Mouse (Mus musculus): ENCODE data around the gene Acadm.

Acadm gene

DNA sequence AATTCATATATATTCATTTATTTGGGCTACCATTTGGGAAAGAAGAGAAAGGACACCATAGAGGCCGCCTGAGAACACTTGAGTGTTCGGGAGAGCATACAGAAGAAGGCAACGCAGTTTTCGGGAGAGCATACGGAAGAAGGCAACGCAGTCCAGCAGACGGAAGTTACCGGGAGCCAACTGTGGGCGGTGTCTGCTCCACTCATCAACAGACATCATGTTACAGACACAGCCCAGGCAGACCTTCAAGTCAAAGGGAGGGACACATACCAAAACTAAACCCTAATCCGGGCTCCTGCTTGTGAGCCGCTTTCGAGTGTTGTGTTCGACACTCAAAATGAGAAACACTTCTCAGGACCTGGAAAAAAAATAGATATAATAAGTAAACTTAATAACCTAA, 2.8 kb downstream of the Acadm start:
- DNase-seq (ENCODE audit: low spot score in 2 of 2), result no peak

- no peak for DNase-seq (ENCODE audit: low spot score in 2 of 2)
Observed at GRCm38 (mm10) chr3:153940486-153940885, 3.9 kb downstream of the Acadm start.

- DNase-seq (ENCODE audit: low spot score in 2 of 2), result no peak
Observed at GRCm38 (mm10) chr3:153940021-153940420, 4.4 kb downstream of the Acadm start.

- DNase-seq (ENCODE audit: low spot score in 2 of 2), result no peak
Observed at GRCm38 (mm10) chr3:153937116-153937810, 7.2 kb downstream of the Acadm start.

DNA sequence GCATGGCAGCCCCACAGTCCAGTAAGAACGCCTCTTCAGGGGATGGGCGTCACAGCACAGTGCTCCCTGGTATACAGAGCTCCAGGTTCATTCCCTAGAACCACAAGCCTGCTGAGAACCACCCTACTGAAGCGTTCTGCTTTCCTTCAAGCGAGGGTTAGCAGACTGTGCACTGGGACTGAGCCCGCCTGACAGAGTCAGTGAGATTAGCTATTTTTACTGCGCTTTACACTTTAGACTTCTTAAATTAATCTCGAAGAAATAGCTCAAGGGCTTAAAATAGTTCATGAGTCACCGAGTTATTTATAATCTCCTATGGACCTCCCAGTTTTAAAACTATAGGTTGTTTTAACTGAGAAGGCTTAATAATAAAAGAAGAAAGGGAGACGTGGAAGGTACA, 8.6 kb downstream of the Acadm start:
- DNase-seq (ENCODE audit: low spot score in 2 of 2), result no peak

DNA sequence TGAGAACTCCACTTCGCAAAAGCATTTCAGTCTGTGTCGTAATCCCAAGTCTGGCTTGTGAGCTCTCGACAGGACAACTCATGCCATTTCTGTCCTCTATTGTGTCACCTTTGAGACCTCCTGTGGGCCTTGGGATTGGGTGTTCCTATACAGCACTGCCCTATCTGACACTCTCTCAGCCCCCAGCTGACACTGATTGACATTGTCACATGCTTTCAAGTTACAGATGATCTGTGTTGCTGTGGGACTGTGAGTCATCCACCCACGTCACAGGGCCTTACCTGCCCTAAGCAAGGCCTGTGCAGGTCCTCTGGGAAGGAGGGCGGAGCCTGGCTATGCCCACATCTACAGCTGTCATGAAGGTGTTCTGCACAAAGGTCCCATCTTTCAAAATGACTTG, 12.0 kb downstream of the Acadm start:
- DNase-seq (ENCODE audit: low spot score in 2 of 2), result no peak

DNA sequence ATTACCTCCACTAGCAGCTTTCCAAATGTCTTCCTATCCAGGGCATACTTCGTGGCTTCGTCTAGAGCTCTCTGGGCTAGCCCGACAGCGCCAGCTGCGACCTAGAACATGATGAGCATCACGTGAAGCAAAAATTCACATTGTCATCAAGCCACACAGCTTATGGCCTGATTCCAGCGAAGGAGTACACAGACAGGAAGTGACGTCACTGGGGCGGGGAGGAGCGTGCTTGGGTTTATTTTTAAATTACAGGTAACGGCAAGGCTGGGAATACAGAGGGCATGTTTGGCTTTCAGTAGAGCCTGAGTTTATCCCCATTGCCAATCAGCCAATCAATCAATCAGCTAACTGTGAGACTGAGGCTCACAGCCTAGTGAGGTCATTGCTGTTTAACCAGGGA, 14.9 kb downstream of the Acadm start:
- no peak for DNase-seq (ENCODE audit: low spot score in 2 of 2)

GRCm38 (mm10) chr3:153926333-153926732, 18.1 kb downstream of the Acadm start:
- DNase-seq (ENCODE audit: low spot score in 2 of 2), result no peak

DNA sequence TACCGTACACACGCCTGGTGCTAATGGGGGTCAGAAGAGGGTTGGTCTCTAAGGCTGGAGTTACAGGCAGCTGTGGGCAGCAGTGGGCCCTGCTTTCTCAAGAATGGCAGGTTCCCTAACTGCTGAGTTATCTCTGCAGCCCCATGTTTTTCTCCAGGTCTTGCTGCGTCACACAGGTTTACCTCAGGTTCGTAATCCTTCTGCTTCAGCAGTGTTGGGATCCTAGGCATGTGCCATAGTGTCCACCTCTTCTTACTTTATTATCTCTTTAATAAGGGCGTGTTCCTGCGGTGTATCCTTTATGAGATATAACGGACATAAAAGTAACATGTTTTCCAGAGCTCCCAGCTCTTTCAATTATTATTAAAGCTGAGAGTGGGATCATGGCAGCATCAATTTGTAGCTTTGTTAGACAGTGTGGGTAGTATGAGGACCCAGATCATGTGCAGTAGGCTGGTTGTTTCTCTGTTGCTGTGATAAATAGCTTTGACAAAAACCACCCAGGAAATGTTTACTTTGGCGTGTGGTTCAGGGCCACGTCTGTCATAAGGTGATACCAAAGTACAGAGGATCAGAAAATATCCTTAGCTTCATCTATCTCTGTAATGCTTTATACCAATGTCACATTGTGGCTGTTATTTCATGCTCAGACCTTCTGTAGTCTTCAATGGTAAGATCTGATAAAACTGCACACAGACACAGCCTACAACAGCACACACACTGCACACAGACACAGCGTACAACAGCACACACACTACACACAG, 23.1 kb downstream of the Acadm start:
- no peak for DNase-seq (ENCODE audit: low spot score in 2 of 2)

GRCm38 (mm10) chr3:153917200-153917599, 27.2 kb downstream of the Acadm start:
- DNase-seq (ENCODE audit: low spot score in 2 of 2), result no peak

GRCm38 (mm10) chr3:153913510-153914243, 30.8 kb downstream of the Acadm start:
- DNase-seq (ENCODE audit: low spot score in 2 of 2), result no peak

- peak; percentile 96 to 98 for DNase-seq (ENCODE audit: low spot score in 2 of 2)
Observed at GRCm38 (mm10) chr3:153912546-153913509, 31.6 kb downstream of the Acadm start, which contains the start of gene Rabggtb. Gene Rabggtb (minus strand): TSS chr3:153913009.

- DNase-seq (ENCODE audit: low spot score in 2 of 2), result no peak
Observed at GRCm38 (mm10) chr3:153911882-153912440, 32.5 kb downstream of the Acadm start.

DNA sequence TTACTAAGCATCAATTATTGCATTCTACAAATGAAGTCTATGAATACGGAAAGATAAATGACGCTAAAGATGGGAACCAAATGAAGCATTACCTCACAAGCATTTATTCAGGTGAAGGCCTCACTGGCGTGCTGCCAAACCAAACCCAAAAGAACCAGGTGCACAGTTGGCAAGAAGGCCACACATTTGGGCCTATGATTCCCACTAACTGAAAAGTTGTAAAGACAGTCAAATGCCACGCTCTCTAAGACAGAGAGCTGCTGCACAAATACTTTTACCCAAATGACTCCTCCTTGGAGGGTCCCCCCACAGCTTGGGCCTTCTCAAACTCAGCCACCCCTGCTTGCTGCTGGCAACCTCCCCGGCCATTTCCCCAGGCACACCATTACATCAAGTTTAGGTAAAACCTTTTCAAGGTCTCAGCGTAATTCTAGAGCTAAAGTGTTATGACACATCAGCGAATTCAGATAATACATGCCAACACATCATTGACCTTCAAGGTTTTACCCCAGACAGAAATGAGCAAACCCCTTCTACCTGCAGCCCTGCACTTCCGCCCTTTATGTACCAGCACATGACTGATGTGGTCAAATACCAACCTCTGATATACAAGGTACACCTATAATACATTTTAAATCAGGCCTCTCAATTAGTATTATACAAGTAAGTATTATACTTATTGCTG, 33.1 kb downstream of the Acadm start:
- no peak for DNase-seq (ENCODE audit: low spot score in 2 of 2)

DNA sequence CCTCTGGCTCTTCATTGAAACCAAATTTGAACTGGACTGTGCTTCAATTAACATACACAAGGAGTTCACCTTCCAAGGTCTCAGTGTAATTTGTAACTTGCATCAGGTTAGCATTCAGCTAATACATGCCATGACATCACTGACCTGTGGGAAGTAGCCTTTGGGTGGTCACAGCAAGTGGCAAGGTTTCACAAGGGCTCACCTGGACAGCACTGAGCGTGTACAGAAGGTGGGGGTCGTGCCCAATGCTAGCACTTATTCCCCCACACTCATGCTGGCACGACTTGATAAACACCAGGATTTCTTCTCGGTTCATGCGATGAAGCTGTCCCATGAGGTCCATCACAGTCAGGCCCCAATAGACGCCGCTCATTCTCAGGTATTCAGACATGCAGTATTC, 33.9 kb downstream of the Acadm start:
- no peak for DNase-seq (ENCODE audit: low spot score in 2 of 2)

DNA sequence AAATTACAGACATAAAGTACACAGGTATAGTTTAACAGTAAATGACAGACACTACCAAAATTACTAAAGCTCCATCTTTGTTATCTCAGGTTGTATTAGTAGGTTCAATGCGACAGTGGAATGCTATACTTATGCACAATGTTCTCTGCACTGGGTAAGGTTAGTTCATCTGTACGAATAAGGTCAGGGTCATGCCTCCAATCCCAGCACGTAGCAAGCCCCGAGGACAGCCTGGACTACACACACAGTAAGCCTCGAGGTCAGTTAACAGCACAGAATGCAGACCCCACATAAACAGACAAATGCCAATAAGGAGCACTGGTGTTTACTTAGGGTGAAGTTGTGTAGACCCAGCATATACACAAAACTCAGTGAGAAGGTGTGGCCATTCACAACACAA, 35.5 kb downstream of the Acadm start:
- DNase-seq (ENCODE audit: low spot score in 2 of 2), result no peak

DNA sequence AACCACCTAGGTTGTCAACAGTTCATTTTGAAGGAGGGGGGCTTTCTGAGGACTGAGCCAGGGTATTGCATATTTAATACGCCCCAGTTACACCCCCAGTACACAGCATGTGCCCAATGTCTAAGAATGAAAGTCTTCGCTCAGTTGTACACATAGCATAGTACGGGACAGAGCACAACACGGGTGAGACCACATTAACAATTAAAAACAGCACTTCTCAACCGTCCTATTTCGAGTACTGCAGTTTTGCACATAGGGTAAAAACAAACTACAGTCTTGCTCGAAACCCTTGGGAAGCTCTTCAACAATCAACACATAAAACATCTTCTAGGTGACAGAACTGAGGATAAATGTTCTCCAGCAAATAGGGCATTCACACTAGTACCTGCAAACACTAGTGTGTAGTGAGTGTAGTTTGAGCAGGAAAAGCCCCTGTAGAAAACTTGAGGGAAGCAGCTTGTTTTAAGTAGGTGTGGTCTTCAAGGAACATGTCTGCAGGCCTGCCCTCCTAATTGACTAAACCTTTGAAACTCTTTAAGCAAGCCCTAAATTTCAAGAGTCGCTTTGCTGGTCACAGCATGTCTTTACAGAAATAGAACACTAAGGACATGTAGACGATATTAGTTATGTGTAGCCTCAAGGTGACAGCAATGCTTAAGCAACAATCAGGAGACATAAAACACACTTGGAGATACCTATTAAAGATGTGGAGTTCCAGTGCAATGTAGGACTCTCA, 38.1 kb downstream of the Acadm start, which contains the start of gene Msh4:
Gene Msh4 (minus strand): TSS at position 3 of the 736 bp plus-strand sequence.
- DNase-seq (ENCODE audit: low spot score in 2 of 2), result no peak

- peak; percentile 22 to 65 for DNase-seq (ENCODE audit: low spot score in 2 of 2)
Observed at GRCm38 (mm10) chr3:153905251-153906135, 38.9 kb downstream of the Acadm start.

DNA sequence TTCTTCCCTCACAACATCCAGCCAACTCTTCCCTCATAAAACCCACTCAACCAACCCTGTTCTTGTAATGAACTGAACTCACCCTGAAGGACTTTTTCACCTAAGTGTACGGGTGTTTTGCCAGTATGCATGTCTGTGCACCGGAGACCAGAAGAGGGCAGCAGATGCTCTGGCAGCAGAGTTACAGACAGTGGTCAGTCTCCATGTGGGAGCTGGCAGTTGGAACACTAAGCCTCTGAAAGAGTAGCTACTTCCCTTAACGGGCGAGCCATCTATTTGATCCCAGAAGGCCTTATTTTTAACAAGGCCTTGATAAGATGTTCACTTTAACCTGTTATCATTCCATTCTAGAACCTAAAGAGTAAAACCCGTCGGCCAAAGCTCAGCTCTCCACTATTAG, 39.8 kb downstream of the Acadm start:
- peak; percentile 48 to 67 for DNase-seq (ENCODE audit: low spot score in 2 of 2)
